Mouse (Mus musculus) CH12.LX (cell line): ENCODE results near the gene Stk40. TPM values are rescaled to one million over a fixed set of nuclear protein-coding genes. Genes with fewer than 3 reads are reported as not detected.
A peak's percentile ranks its signal among the peaks of the same experiment; 100 is the strongest.

Source experiments
- DNase-seq: peaks from one replicate; pipeline ENCODE4 v3.0.0-alpha.2; 2013; ENCODE audit errors: extremely low read depth
- H3K27ac ChIP-seq: 2 replicates; pipeline ENCODE4 v1.5.1; 2012; ENCODE audit warnings: low read depth, mild to moderate bottlenecking, control low read depth, moderate library complexity; ENCODE audit not compliant: insufficient read depth
- H3K27me3 ChIP-seq: replicated peaks from 2 replicates; pipeline ENCODE3; 2012; ENCODE audit warnings: inconsistent platforms
- H3K36me3 ChIP-seq, 2 experiments: replicated peaks in 1 of 2; 2 replicates each; pipeline versions ENCODE3 to v1.6.1; 2012; ENCODE audit warnings: inconsistent platforms in 1 of 2, low read length in 1 of 2, mild to moderate bottlenecking in 1 of 2, mixed read lengths in 1 of 2, moderate library complexity in 1 of 2; ENCODE audit not compliant: control insufficient read depth in 1 of 2, insufficient read depth in 1 of 2
- H3K4me1 ChIP-seq, 2 experiments: 2 replicates each; pipeline ENCODE4 v1.6.1; 2012; ENCODE audit warnings: inconsistent platforms in 1 of 2, moderate library complexity in 1 of 2; ENCODE audit not compliant: insufficient read depth in 2 of 2, control insufficient read depth in 1 of 2
- H3K4me2 ChIP-seq: 2 replicates; pipeline ENCODE4 v1.6.1; 2012; ENCODE audit warnings: low read depth, mild to moderate bottlenecking, control low read depth; ENCODE audit not compliant: poor library complexity, insufficient read depth, severe bottlenecking
- H3K4me3 ChIP-seq, 3 experiments: fragments of 150-350 bp in 1 of 3; sonication (generic) in 1 of 3; replicated peaks in 1 of 3; 2 replicates each; pipeline versions ENCODE3 to v1.5.1; 2011 to 2012; ENCODE audit warnings: low read depth in 2 of 3, low read length in 2 of 3, mild to moderate bottlenecking in 2 of 3, moderate library complexity in 2 of 3, control low read depth in 1 of 3, improper control_type of control experiment in 1 of 3, inconsistent platforms in 1 of 3, mixed read lengths in 1 of 3; ENCODE audit not compliant: poor library complexity in 1 of 3
- H3K79me2 ChIP-seq: replicated peaks from 2 replicates; pipeline ENCODE4 v1.6.1; 2012; ENCODE audit warnings: mild to moderate bottlenecking, moderate library complexity; ENCODE audit not compliant: control insufficient read depth, poor library complexity, insufficient read depth, severe bottlenecking; ENCODE audit errors: extremely low read depth
- H3K9ac ChIP-seq: 2 replicates; pipeline ENCODE4 v1.6.1; 2012; ENCODE audit warnings: low read depth, mild to moderate bottlenecking, control low read depth, moderate library complexity; ENCODE audit not compliant: insufficient read depth
- H3K9me3 ChIP-seq: replicated peaks from 2 replicates; pipeline ENCODE3; 2012; ENCODE audit warnings: low read length, inconsistent platforms, mixed read lengths
- BHLHE40 ChIP-seq: IDR thresholded peaks from 2 replicates; pipeline ENCODE4 v1.6.1; 2011; ENCODE audit warnings: mild to moderate bottlenecking, low read depth, low read length, improper control_type of control experiment
- E2F4 ChIP-seq: IDR thresholded peaks from 2 replicates; pipeline ENCODE4 v1.6.1; 2011; ENCODE audit warnings: low read depth, low read length, improper control_type of control experiment; ENCODE audit not compliant: insufficient replicate concordance
- ELF1 ChIP-seq: IDR thresholded peaks from 2 replicates; pipeline ENCODE4 v1.6.1; 2014; ENCODE audit warnings: low read depth, mild to moderate bottlenecking, inconsistent platforms, low read length, improper control_type of control experiment
- EP300 ChIP-seq: IDR thresholded peaks from 2 replicates; pipeline ENCODE4 v1.6.1; 2011; ENCODE audit warnings: low read length, improper control_type of control experiment
- ETS1 ChIP-seq: conservative IDR thresholded peaks from 2 replicates; pipeline ENCODE4 v1.6.1; 2012; ENCODE audit warnings: low read depth, mild to moderate bottlenecking, inconsistent platforms, low read length, improper control_type of control experiment, moderate library complexity
- IRF4 ChIP-seq: IDR thresholded peaks from 2 replicates; pipeline ENCODE4 v1.6.1; 2014; ENCODE audit warnings: low read depth, mild to moderate bottlenecking, inconsistent platforms, low read length, improper control_type of control experiment
- MAX ChIP-seq: IDR thresholded peaks from 2 replicates; pipeline ENCODE4 v1.6.1; 2011; ENCODE audit warnings: low read length, improper control_type of control experiment
- MAZ ChIP-seq: IDR thresholded peaks from 2 replicates; pipeline ENCODE4 v1.6.1; 2012; ENCODE audit warnings: low read depth, mild to moderate bottlenecking, inconsistent platforms, low read length, improper control_type of control experiment, moderate library complexity
- MEF2A ChIP-seq: IDR thresholded peaks from 2 replicates; pipeline ENCODE4 v1.6.1; 2014; ENCODE audit warnings: low read depth, mild to moderate bottlenecking, inconsistent platforms, low read length, improper control_type of control experiment, borderline replicate concordance
- NELFE ChIP-seq: IDR thresholded peaks from 2 replicates; pipeline ENCODE4 v1.6.1; 2011; ENCODE audit warnings: low read depth, low read length, improper control_type of control experiment
- POLR2A ChIP-seq: IDR thresholded peaks from 2 replicates; pipeline ENCODE4 v1.6.1; 2011; ENCODE audit warnings: low read depth, mild to moderate bottlenecking, improper control_type of control experiment, low read length
- SMC3 ChIP-seq: IDR thresholded peaks from 2 replicates; pipeline ENCODE4 v1.6.1; 2011; ENCODE audit warnings: low read depth, low read length, improper control_type of control experiment
- TBP ChIP-seq: conservative IDR thresholded peaks from 2 replicates; pipeline ENCODE4 v1.6.1; 2011; ENCODE audit warnings: low read depth, low read length, improper control_type of control experiment
- USF1 ChIP-seq: IDR thresholded peaks from 2 replicates; pipeline ENCODE4 v1.6.1; 2014; ENCODE audit warnings: low read depth, mild to moderate bottlenecking, inconsistent platforms, low read length, improper control_type of control experiment
- USF2 ChIP-seq: conservative IDR thresholded peaks from 2 replicates; pipeline ENCODE4 v1.6.1; 2011; ENCODE audit warnings: low read depth, low read length, improper control_type of control experiment
- ZC3H11A ChIP-seq: IDR thresholded peaks from 2 replicates; pipeline ENCODE4 v1.6.1; 2012; ENCODE audit warnings: low read depth, mild to moderate bottlenecking, inconsistent platforms, low read length, improper control_type of control experiment
- ZNF384 ChIP-seq: IDR thresholded peaks from 2 replicates; pipeline ENCODE4 v1.6.1; 2012; ENCODE audit warnings: low read depth, low read length, improper control_type of control experiment, inconsistent platforms
- dilution Hi-C: fragments of 300-500 bp; cut with MboI; formaldehyde crosslinking; loops from 2 replicates; pipeline ENCODE4 v1.14.3; 2020; ENCODE audit warnings: low sequenced_read_pairs; ENCODE audit not compliant: extremely low pct_unique_long_range_greater_than_20kb, extremely low pct_ligation_motif_present
- in situ Hi-C: fragments of 300-500 bp; cut with MboI; formaldehyde crosslinking; loops from 3 replicates; pipeline ENCODE4 v1.14.3; 2019; ENCODE audit warnings: low sequenced_read_pairs, low pct_ligation_motif_present, low pct_unique_long_range_greater_than_20kb, mixed read lengths
- polyA plus RNA-seq: library from polyadenylated mRNA; unstranded; fragments of >175 nt; gene quantifications from 2 replicates; pipeline ENCODE4 v1.2.1, GENCODE M21; 2012; ENCODE audit warnings: low read depth; ENCODE audit not compliant: insufficient read length
- total RNA-seq, 2 experiments: library from RNA; depleted of rRNA; stranded (reverse); fragments of 300-350 nt in 1 of 2; fragments of >200 nt in 1 of 2; gene quantifications; 2 replicates each; pipeline ENCODE4 v1.2.3; 2012 to 2014

Stk40 gene
- total and polyA plus RNA-seq, 3 experiments = 8.6 to 33.0 (median 16.4) TPM

DNA sequence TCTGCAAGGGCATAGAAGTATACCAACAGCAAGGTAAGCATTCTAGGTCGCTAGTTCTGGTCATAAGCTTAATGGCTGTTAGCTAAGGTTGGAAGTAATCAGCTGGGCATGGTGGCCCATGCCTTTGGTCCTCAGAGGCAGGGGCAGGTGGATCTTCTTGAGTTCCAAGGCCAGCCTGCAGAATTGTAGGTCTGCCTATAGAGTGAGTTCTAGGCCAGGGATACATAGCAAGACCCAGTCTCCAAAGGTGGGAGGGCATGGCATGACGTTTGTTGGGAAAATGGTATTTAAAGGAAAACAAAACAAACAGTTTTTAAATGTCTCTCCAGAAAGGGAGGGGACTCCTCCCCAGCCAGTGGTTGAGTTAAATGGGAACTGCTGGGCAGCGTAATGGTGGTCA lies 3.0 kb upstream of the Stk40 start:
- Histone ChIP-seq H3K27ac (no peak overlapping the region), H3K4me2 (no peak overlapping the region), H3K4me1 (peaks cover 20 to 64% of the 10 kb centered on the region in 2 experiments), H3K4me3 (no peak overlapping the region), H3K9me3 (no peaks in the 10 kb centered on the region), H3K27me3 (no peaks in the 10 kb centered on the region), H3K79me2 (peaks cover 27% of the 10 kb centered on the region), H3K9ac (no peak overlapping the region), H3K36me3 (peaks cover 14 to 39% of the 10 kb centered on the region in 2 experiments)
- dilution Hi-C loops = no loop called here
- no peak for DNase-seq
- no peak for TF ChIP-seq TBP
- no peak for TF ChIP-seq EP300
- TF ChIP-seq SMC3 = no peak
- no peak for TF ChIP-seq ZC3H11A
- TF ChIP-seq ELF1 = no peak
- TF ChIP-seq NELFE = no peak
- in situ Hi-C loops = no loop called here

DNA sequence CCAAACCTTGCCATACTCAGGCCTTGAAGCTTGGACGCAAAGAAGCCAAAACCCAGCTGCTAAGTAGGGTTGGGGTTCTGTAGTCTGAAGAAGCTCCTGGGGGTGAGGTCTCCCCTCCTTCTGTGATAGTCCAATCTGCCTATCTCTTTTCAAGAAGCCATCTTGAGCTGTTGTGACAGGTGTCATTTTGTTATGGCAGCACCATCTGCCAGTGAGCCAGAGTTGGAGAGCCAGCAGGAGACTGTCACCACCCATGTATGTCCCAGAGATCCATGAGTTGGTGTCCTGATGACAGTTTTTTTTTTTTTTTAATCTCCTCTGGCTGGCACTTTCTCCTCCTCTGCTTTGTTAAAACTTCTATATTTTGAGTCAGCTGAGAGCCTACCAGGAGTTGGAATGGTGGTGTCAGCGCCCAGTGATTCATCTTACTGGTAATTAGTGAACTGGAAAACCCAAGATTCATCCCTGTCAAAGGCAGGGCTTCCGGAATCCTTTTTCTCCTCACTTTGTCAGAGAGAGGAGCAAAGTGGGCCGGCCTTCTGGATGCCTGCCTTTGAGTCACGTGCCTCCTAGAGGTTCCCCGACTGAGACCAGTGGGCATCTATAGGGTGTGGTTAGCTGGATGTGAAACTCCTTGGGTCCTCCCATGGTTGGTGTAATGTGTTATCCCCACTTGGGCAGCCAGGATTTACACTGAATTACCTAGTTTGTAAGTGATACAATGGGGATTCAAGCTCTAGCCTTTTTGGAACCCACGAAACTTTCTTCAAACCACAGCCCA lies 1.5 kb upstream of the Stk40 start:
- Histone ChIP-seq H3K4me1 (peaks cover 27 to 77% of the 10 kb centered on the region in 2 experiments), H3K4me2 (peak overlapping the region; percentile 91), H3K27me3 (no peaks in the 10 kb centered on the region), H3K27ac (peak overlapping the region; percentile 98), H3K79me2 (peaks cover 38% of the 10 kb centered on the region), H3K9ac (peak overlapping the region; percentile 76), H3K36me3 (peaks cover 14 to 46% of the 10 kb centered on the region in 2 experiments), H3K4me3 (peak overlapping the region in 1 of 3 experiments; percentile 74)
- dilution Hi-C loops (no loop called here), in situ Hi-C loops (no loop called here)
- DNase-seq = peak; percentile 50
- TF ChIP-seq MAZ (no peak), IRF4 (peak; percentile 36; the same call in 1 of the 2 replicates), ETS1 (peak; percentile 12; the same call in 1 of the 2 replicates), E2F4 (no peak), ZNF384 (0 out of 2 replicates have a peak, but pooled peaks have one; percentile 7), USF2 (peak; percentile 70), MAX (0 out of 2 replicates have a peak, but pooled peaks have one; percentile 56), BHLHE40 (peak; percentile 94), POLR2A (no peak), USF1 (peak; percentile 83), SMC3 (no peak), ZC3H11A (no peak), MEF2A (no peak)
- TF ChIP-seq, all 38 proteins: peak for 7
- H3K9me3 ChIP-seq = no peaks in the 10 kb centered on the region
